Mouse (Mus musculus): Measurements from ENCODE around the gene Thoc7. TPM values are rescaled to one million over a fixed set of nuclear protein-coding genes. Genes with fewer than 3 reads are reported as not detected.

The Thoc7 gene
- polyA plus RNA-seq (2012; rRNA removed), result 82.4 and 85.8 TPM in 2 replicates

DNA sequence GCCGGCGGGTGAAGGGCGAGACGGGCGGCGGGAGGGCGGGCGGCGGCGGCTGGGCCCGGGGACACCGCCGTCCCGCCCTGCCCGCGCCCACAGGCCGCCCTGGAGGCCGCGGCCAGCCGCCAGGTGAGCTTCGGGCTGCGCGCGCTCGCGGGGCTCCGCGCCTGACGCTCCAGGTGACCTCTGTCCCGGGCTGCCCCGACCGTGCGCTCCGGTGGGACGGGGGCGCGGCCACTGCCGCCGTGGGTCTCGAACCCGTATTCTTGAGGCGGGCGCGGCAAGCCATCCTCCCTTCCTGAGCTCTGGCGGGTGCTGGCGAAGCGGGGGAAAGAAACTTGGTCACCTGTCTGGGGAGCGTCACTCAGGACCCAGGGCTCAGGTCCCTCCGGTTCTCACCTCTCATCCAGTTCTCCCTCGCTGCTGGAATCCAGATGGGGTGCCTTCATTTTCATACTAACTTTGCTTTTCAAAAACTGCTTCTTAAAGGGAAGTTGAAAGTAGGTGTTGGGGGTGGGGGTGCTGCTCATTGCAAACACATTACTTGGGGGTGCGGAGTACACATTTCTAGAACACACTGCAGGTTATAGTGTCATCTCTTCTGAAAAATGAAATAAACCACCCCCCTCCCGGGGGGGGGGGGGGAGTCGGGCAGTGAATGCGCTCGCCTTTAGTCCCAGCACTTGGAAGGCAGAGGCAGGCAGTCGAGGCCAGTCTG lies at the start of gene Thoc7, which contains the start of gene Atxn7:
Gene Thoc7 (minus strand): TSS at position 452 of the 712 bp plus-strand sequence.
Gene Atxn7 (plus strand): TSS at position 40 of the 712 bp plus-strand sequence.
- Histone ChIP-seq H3K4me1 (ENCODE audit: control insufficient read depth, insufficient read depth, low read length) (no peaks in the 10 kb centered on the region; the same call in 1 of the 2 replicates), H3K4me3 (ENCODE audit: insufficient read depth, low read length) (peak within 1 kb of the TSS; percentile 85), H3K27ac (ENCODE audit: insufficient read depth, low read length) (peak within 1 kb of the TSS; percentile 24; the same call in 1 of the 2 replicates)
- TF ChIP-seq CTCF (IDR thresholded peaks at IDR 0.05; ENCODE audit: extremely low read depth, insufficient read depth, low read length) (no peak), POLR2A (IDR thresholded peaks at IDR 0.05; ENCODE audit: extremely low read depth, insufficient read depth, low read length) (no peak)

DNA sequence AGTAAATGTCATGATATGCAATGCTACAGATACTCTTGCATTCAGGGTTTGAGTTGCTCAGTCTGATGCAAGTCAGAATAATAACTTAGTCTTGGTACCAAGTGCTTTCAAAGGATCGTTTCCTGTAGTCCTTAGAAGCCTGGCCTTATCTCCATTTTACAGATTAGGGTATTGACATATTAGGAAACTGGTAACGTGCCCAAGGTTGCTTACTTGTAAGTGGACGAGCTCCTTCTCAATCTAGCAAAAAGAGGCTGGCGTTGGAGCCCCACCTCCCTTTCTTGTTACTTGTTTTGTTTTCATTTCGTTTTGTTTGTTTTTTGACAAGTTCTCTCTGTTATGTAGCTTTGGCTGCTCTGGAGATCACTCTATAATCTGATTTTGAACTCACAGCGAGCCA lies 48.1 kb upstream of the Thoc7 start:
- TF ChIP-seq CTCF (IDR thresholded peaks at IDR 0.05; ENCODE audit: extremely low read depth, insufficient read depth, low read length), result no peak
- no peak for TF ChIP-seq POLR2A (IDR thresholded peaks at IDR 0.05; ENCODE audit: extremely low read depth, insufficient read depth, low read length)
- no peak overlapping the region for H3K4me3 ChIP-seq (ENCODE audit: insufficient read depth, low read length)
- H3K4me1 ChIP-seq (ENCODE audit: control insufficient read depth, insufficient read depth, low read length), result peaks cover 3% of the 10 kb centered on the region; the same call in 1 of the 2 replicates
- no peak overlapping the region for H3K27ac ChIP-seq (ENCODE audit: insufficient read depth, low read length)

DNA sequence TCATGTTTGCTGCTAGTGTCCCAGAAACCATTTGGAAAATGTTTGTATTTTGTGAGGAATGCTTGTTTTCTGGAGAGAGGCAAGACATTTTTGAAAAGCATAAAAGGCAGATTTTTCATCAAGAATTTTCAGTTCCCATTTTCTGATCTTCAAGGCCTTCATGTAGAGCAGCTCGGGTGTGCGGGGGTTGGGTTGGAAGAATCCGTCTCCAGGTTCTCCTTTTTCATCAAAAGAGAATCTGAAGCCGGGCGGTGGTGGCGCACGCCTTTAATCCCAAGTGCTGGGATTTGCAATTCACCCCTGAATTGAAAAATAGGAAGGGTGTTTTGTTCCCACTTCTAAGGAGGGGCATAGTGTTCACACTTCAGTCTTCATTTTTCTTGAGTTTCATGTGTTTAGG lies 41.1 kb upstream of the Thoc7 start:
- TF ChIP-seq CTCF (IDR thresholded peaks at IDR 0.05; ENCODE audit: extremely low read depth, insufficient read depth, low read length) (no peak), POLR2A (IDR thresholded peaks at IDR 0.05; ENCODE audit: extremely low read depth, insufficient read depth, low read length) (no peak)
- H3K4me1 ChIP-seq (ENCODE audit: control insufficient read depth, insufficient read depth, low read length), result no peaks in the 10 kb centered on the region
- no peak overlapping the region for H3K27ac ChIP-seq (ENCODE audit: insufficient read depth, low read length)
- no peak overlapping the region for H3K4me3 ChIP-seq (ENCODE audit: insufficient read depth, low read length)

DNA sequence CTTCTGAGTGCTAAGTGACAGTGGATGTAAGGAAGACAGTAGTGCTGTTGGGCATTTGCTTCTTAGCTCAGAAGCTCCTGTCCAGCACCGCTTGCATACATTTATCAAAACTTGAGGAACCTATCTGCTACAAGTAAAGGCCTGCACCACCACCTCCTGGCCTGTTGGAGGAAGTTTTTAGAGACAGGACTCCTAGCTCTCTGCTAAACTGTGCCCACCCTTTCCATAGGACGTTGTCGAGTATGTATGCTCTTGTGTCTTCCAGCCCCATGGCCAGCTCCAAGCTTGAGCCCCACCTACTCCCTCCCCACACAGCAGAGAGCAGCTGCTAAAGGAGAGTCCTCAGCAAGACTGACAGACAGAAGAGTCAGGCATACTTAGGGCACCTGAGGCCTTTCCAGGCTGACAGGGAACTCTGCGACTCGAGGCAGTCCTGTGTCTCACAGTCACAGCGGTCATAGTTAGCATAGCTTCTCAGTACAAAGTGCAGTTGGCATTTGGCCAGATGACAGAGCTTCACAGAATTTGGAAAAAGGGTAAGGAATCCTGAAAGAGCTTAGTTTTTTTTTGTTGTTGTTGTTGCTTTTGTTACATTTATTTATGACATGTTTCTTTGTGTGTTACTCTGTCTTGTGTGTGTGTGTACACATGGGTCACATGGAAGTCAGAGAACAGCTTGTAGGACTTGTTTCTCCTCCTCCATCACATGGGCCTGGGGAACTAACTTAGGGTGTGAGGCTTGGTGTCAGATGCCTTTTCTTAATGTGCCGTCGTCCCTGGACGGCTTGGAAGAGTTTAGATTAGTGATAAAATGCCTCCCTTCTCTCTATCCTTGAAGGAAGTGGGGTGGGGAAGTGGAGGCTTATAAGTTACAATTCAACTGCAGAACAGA lies 33.8 kb upstream of the Thoc7 start:
- H3K4me3 ChIP-seq (ENCODE audit: insufficient read depth, low read length), result no peak overlapping the region
- H3K4me1 ChIP-seq (ENCODE audit: control insufficient read depth, insufficient read depth, low read length), result no peaks in the 10 kb centered on the region
- H3K27ac ChIP-seq (ENCODE audit: insufficient read depth, low read length), result no peak overlapping the region
- TF ChIP-seq CTCF (IDR thresholded peaks at IDR 0.05; ENCODE audit: extremely low read depth, insufficient read depth, low read length) (peak; percentile 12; the same call in 1 of the 2 replicates), POLR2A (IDR thresholded peaks at IDR 0.05; ENCODE audit: extremely low read depth, insufficient read depth, low read length) (no peak)

DNA sequence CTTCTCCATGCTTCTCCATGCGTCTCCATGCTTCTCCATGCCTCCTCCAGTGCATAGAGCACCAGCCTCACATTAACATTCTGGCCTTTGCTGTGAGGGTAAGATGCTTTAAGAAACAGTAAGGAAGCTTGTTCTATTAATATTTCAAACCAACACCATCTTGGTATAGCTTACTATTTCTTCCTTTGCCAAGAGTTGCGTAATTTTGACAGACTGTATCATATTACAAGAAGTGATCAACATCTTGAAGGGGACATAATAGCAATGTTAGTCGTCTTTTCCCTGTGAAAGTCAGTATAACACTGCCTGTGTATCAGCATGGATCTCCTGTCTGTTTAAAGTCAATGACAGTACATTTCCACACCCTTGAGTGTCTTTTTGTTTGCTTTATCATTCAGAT lies 29.1 kb upstream of the Thoc7 start:
- Histone ChIP-seq H3K4me1 (ENCODE audit: control insufficient read depth, insufficient read depth, low read length) (no peaks in the 10 kb centered on the region), H3K27ac (ENCODE audit: insufficient read depth, low read length) (no peak overlapping the region), H3K4me3 (ENCODE audit: insufficient read depth, low read length) (no peak overlapping the region)
- TF ChIP-seq CTCF (IDR thresholded peaks at IDR 0.05; ENCODE audit: extremely low read depth, insufficient read depth, low read length) (no peak), POLR2A (IDR thresholded peaks at IDR 0.05; ENCODE audit: extremely low read depth, insufficient read depth, low read length) (no peak)

DNA sequence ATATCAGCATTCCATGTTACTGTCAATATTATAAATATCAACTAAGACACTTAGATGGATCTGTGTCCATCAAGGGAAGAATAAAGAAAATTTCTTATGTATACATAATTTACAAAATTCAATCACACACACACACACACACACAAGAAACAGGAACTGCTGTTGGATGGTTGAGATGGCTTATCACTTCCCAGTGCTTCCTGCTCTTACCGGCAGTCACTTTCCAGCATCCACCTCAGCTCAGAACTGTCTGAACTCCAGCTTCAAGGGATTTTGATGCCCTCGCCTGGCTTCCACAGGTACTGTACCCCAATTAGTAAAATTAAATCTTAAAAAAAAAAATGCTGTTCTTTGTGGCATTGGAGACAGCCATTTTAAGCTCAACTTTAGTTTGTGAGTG lies 26.7 kb upstream of the Thoc7 start:
- Histone ChIP-seq H3K4me3 (ENCODE audit: insufficient read depth, low read length) (no peak overlapping the region), H3K27ac (ENCODE audit: insufficient read depth, low read length) (no peak overlapping the region), H3K4me1 (ENCODE audit: control insufficient read depth, insufficient read depth, low read length) (no peaks in the 10 kb centered on the region)
- TF ChIP-seq POLR2A (IDR thresholded peaks at IDR 0.05; ENCODE audit: extremely low read depth, insufficient read depth, low read length) (no peak), CTCF (IDR thresholded peaks at IDR 0.05; ENCODE audit: extremely low read depth, insufficient read depth, low read length) (no peak)

DNA sequence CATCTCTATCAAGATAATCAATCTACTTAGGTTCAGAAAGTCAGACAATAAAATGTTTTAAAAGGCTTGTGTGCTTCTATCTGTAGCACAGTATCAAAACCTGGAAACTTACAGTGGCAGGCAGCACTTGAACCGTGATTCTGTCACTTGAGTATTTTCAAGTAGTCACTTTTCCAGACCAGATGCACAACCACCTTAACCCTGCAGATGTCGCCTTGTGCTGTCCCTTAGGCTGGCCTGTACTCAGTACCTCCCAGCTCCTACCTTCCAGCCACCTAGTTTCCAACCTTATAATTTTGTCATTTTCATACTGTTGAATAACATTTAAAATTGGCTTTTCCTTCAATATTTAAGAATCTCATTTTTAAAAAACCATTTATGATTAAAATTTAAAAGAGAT lies 20.5 kb upstream of the Thoc7 start:
- TF ChIP-seq CTCF (IDR thresholded peaks at IDR 0.05; ENCODE audit: extremely low read depth, insufficient read depth, low read length) (no peak), POLR2A (IDR thresholded peaks at IDR 0.05; ENCODE audit: extremely low read depth, insufficient read depth, low read length) (no peak)
- Histone ChIP-seq H3K4me1 (ENCODE audit: control insufficient read depth, insufficient read depth, low read length) (no peaks in the 10 kb centered on the region), H3K27ac (ENCODE audit: insufficient read depth, low read length) (no peak overlapping the region), H3K4me3 (ENCODE audit: insufficient read depth, low read length) (no peak overlapping the region)

DNA sequence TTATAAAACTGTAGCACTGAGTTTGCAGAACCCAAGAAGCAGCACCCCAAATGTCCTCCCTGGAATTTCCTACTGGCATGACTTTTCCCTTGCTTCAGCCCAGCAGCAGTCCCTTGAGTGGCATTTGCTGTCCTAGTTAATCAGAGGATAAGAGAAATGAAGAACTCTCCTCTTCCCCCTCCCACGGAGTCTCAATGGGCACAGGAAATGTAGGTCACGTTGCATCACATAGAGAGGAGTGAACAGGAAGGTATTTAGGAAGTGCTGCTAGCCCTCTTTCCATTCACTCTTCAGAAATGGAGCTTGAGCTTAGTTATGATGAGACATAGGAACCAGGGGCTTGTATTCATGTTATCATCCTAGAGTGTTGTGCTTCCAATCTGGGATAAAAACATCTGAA lies 19.6 kb upstream of the Thoc7 start:
- no peak overlapping the region for H3K27ac ChIP-seq (ENCODE audit: insufficient read depth, low read length)
- TF ChIP-seq CTCF (IDR thresholded peaks at IDR 0.05; ENCODE audit: extremely low read depth, insufficient read depth, low read length) (no peak), POLR2A (IDR thresholded peaks at IDR 0.05; ENCODE audit: extremely low read depth, insufficient read depth, low read length) (no peak)
- no peak overlapping the region for H3K4me3 ChIP-seq (ENCODE audit: insufficient read depth, low read length)
- no peaks in the 10 kb centered on the region for H3K4me1 ChIP-seq (ENCODE audit: control insufficient read depth, insufficient read depth, low read length)

DNA sequence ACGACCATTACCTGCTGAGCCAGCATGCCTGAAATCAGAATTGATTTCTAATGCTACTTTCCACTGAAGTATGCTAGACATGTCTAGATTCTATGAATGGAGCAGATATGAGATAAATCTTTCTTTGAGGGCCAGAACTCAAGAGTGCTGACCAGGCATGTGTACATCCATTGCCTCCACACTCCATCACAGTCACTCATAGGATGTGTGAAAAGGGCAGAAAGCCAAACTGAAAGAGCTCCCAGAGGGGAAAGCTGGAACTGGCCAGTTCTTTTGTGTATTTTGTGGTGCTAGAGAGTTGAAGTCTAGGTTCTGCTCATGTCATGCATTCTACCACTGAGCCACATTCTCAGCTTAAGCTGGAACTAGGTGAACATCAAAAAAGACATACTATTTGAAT lies 15.8 kb upstream of the Thoc7 start:
- Histone ChIP-seq H3K27ac (ENCODE audit: insufficient read depth, low read length) (no peak overlapping the region), H3K4me3 (ENCODE audit: insufficient read depth, low read length) (no peak overlapping the region), H3K4me1 (ENCODE audit: control insufficient read depth, insufficient read depth, low read length) (no peaks in the 10 kb centered on the region)
- TF ChIP-seq CTCF (IDR thresholded peaks at IDR 0.05; ENCODE audit: extremely low read depth, insufficient read depth, low read length), result no peak
- no peak for TF ChIP-seq POLR2A (IDR thresholded peaks at IDR 0.05; ENCODE audit: extremely low read depth, insufficient read depth, low read length)
